Mouse (Mus musculus) forebrain, embryonic 15.5 days (tissue): ENCODE data around the gene Apex1. TPM values are rescaled to one million over a fixed set of nuclear protein-coding genes. Genes with fewer than 3 reads are reported as not detected.
"Not testable (repeated sequence)": the region's sequence is repeated elsewhere in the genome, so short reads cannot be mapped to it uniquely, and the experiment has no call there.

Source experiments
- ATAC-seq: fragments of 200-750 bp; cut with Nextera tagmentation; replicated peaks from 2 replicates; pipeline ENCODE4 v1.8.0; 2017; ENCODE audit warnings: mild to moderate bottlenecking, moderate TSS enrichment, moderate library complexity
- H3K27ac ChIP-seq: fragments of 300-500 bp; sonication (generic); replicated peaks from 2 replicates; pipeline ENCODE4 v1.5.1; 2015; ENCODE audit warnings: mild to moderate bottlenecking, inconsistent platforms
- H3K27me3 ChIP-seq: fragments of 300-500 bp; sonication (generic); 2 replicates; pipeline ENCODE4 v1.6.1; 2015; ENCODE audit warnings: inconsistent platforms
- H3K36me3 ChIP-seq: fragments of 300-500 bp; sonication (generic); 2 replicates; pipeline ENCODE4 v1.6.1; 2015; ENCODE audit warnings: mild to moderate bottlenecking, inconsistent platforms
- H3K4me1 ChIP-seq: fragments of 300-500 bp; sonication (generic); 2 replicates; pipeline ENCODE4 v1.6.1; 2015; ENCODE audit warnings: inconsistent platforms
- H3K4me2 ChIP-seq: fragments of 300-500 bp; sonication (generic); replicated peaks from 2 replicates; pipeline ENCODE4 v1.6.1; 2015; ENCODE audit warnings: mild to moderate bottlenecking, inconsistent platforms
- H3K4me3 ChIP-seq: fragments of 300-500 bp; sonication (generic); 2 replicates; pipeline ENCODE4 v1.5.1; 2015; ENCODE audit warnings: mild to moderate bottlenecking, inconsistent platforms
- H3K9ac ChIP-seq: fragments of 300-500 bp; sonication (generic); replicated peaks from 2 replicates; pipeline ENCODE4 v1.6.1; 2015; ENCODE audit warnings: mild to moderate bottlenecking, inconsistent platforms
- H3K9me3 ChIP-seq: fragments of 300-500 bp; sonication (generic); 2 replicates; pipeline ENCODE4 v1.6.1; 2016; ENCODE audit warnings: inconsistent platforms
- WGBS: fragments of 180-500 bp; shearing (Covaris S2); methylation state at CpG from one replicate; pipeline ENCODE4 v1.1.7; 2015; ENCODE audit warnings: mixed read lengths; 5-methylcytosine and 5-hydroxymethylcytosine counted together
- polyA plus RNA-seq: library from polyadenylated mRNA; unstranded; fragments of >200 nt; fragmentation: Nextera tagmentation; extraction: Ambion mirVana; gene quantifications from 2 replicates; pipeline ENCODE4 v1.2.1, GENCODE M21; 2015

The Apex1 gene
- polyA plus RNA-seq, 1 experiment from 2014 or later, result 286 TPM

DNA sequence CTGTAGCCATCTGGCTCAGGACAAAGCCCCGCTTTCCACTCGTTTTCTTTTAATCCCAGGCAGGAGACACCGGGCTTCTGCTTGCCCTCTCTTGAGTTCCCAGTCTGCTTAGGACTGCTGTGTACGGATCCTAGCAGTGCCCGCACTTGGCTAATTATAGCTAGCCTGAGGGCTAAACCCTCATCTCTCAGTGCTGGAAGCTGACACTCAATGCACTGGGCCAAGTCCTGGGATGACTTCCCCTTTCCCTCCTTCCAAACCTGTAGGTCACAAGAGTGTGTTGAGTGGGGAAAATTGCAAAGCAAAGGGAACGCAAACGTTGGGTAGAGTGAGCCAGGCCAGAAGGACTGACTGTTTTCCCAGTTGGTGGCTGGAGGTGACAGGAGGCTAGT is 27.4 kb upstream of the Apex1 start, which contains the start of gene Klhl33:
TSS of gene Klhl33 (minus strand) at position 134 of the 392 bp plus-strand sequence.
- Histone ChIP-seq H3K4me3 (peak within 1 kb of the TSS; percentile 52), H3K9ac (peak within 1 kb of the TSS; percentile 61), H3K36me3 (no peaks in the 10 kb centered on the region), H3K4me2 (peak within 1 kb of the TSS; percentile 95), H3K27me3 (0 out of 2 replicates have a peak, but pooled peaks cover 8% of the 10 kb centered on the region), H3K27ac (no peak within 1 kb of the TSS), H3K4me1 (peaks cover 13% of the 10 kb centered on the region), H3K9me3 (no peaks in the 10 kb centered on the region)
- 0 out of 2 replicates have a peak, but pooled peaks have one; percentile 26 for ATAC-seq
- 37% methylated on average over 7 of the region's 7 CpGs for WGBS

GRCm38 (mm10) chr14:50897992-50898391 is 26.8 kb upstream of the Apex1 start:
- not testable (repeated sequence) for H3K4me2 ChIP-seq, H3K4me3 ChIP-seq

DNA sequence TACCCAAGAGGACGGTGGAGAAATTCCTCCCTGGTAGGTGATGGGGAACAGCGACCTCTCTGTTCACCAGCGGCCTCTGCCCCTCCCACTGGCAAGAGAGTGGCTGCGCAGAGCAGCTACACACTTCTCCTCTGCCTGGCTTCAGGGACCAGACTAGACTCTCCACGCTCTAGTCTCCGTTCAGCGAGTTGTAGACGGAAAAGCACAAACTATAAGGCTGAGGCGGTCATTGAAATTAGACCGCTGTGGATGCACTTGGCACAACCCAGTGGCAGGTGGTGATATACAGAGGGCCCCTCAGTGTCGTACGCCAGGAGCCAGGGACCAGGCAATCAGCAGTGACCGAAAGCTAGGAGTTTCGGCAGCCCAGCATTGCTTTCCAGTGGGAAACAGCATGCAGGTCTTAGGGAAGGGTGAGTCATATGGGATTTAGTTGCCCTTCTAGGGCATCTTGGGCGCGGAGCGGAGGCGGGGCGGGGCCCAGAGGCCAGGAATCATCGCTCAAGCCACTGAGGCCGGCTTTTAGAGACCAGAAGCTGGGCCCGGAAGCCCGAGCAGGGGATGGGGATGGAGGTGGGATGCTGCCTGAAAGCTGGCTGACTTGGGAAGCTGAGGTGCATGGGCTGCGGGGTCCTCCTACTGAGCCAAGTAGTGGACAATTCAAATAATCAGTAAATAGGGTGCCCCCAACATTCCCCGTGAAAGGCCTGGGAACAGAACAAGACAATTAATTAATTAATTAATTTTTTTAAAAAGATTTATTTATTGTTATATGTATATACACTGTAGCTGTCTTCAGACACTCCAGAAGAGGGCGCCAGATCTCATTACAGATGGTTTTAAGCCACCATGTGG is 20.6 kb upstream of the Apex1 start:
- WGBS, result 4% methylated on average over 26 of the region's 26 CpGs
- no peaks in the 10 kb centered on the region for H3K36me3 ChIP-seq
- peak overlapping the region; percentile 42 for H3K9ac ChIP-seq
- H3K4me1 ChIP-seq, result peaks cover 7% of the 10 kb centered on the region
- H3K27ac ChIP-seq, result no peak overlapping the region; the same call in 1 of the 2 replicates
- no peaks in the 10 kb centered on the region for H3K9me3 ChIP-seq
- ATAC-seq, result peak; percentile 85
- peak overlapping the region; percentile 56 for H3K4me2 ChIP-seq
- peak overlapping the region; percentile 39 for H3K4me3 ChIP-seq
- H3K27me3 ChIP-seq, result no peaks in the 10 kb centered on the region

More at GRCm38 (mm10) chr14:50897992-50898391, 26.8 kb upstream of the Apex1 start:
- H3K9me3 ChIP-seq, ATAC-seq, H3K27me3 ChIP-seq, H3K9ac ChIP-seq, H3K36me3 ChIP-seq, H3K27ac ChIP-seq: not testable (repeated sequence)
- H3K4me1 ChIP-seq, result peaks cover 13% of the 10 kb centered on the region
- WGBS, result 93% methylated on average over 2 of the region's 2 CpGs

DNA sequence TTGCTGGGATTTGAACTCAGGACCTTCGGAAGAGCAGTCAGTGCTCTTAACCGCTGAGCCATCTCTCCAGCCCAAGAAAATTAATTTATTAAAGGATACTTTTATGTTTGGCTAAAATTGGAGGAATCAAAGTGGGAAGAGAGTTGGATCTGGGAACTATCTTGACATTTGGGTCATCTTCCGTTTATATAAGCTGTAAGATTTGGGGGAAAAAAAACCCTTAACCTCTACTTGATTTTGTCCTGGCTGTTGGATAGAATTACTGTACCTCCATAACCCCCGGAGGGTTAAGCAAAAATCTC is 20.0 kb upstream of the Apex1 start:
- Histone ChIP-seq H3K36me3 (no peaks in the 10 kb centered on the region), H3K4me2 (no peak overlapping the region), H3K4me1 (peaks cover 7% of the 10 kb centered on the region), H3K4me3 (no peak overlapping the region), H3K27me3 (no peaks in the 10 kb centered on the region), H3K9ac (no peak overlapping the region), H3K27ac (no peak overlapping the region), H3K9me3 (no peaks in the 10 kb centered on the region)
- ATAC-seq, result no peak
- WGBS, result 86% methylated on average over 4 of the region's 4 CpGs

GRCm38 (mm10) chr14:50905327-50905726 is 19.4 kb upstream of the Apex1 start:
- not testable (repeated sequence) for H3K4me1 ChIP-seq, H3K36me3 ChIP-seq, H3K27me3 ChIP-seq, H3K4me3 ChIP-seq, H3K4me2 ChIP-seq, H3K9me3 ChIP-seq, H3K9ac ChIP-seq, H3K27ac ChIP-seq, ATAC-seq

GRCm38 (mm10) chr14:50908126-50908525 is 16.6 kb upstream of the Apex1 start:
- Histone ChIP-seq H3K4me3 (no peak overlapping the region), H3K27me3 (no peaks in the 10 kb centered on the region), H3K9me3 (no peaks in the 10 kb centered on the region), H3K4me2 (no peak overlapping the region), H3K4me1 (peaks cover 7% of the 10 kb centered on the region), H3K36me3 (peaks cover 14% of the 10 kb centered on the region), H3K9ac (no peak overlapping the region), H3K27ac (no peak overlapping the region)
- WGBS, result 78% methylated on average over 4 of the region's 4 CpGs
- no peak for ATAC-seq

DNA sequence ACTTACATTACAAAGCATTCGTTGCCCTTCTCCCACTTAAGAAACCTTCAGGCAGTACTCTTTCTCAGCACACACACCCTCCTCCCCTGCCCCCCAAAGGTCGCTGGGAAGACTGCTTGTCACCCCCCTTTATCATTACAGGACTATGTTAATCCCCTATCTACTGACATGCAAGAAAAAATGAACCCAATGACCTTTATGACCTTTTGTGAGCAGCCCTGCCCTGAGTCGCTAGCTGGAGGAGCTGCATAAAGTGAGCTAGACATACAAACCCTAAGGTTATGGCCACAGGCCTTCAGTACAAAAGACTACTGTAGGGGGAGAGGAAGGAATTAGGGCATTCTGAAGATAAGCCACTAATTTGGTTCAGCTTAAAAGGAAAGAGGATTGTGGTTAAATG is 13.4 kb upstream of the Apex1 start:
- Histone ChIP-seq H3K9ac (no peak overlapping the region), H3K9me3 (no peaks in the 10 kb centered on the region), H3K36me3 (peaks cover 42% of the 10 kb centered on the region), H3K4me3 (no peak overlapping the region), H3K27me3 (no peaks in the 10 kb centered on the region), H3K4me2 (no peak overlapping the region), H3K4me1 (no peaks in the 10 kb centered on the region), H3K27ac (no peak overlapping the region)
- no peak for ATAC-seq
- WGBS, result 56% methylated on average over 3 of the region's 3 CpGs

GRCm38 (mm10) chr14:50923437-50923836 is 1.3 kb upstream of the Apex1 start:
- H3K27ac ChIP-seq, ATAC-seq: not testable (repeated sequence)
- WGBS, result 80% methylated on average over 1 of the region's 1 CpGs

DNA sequence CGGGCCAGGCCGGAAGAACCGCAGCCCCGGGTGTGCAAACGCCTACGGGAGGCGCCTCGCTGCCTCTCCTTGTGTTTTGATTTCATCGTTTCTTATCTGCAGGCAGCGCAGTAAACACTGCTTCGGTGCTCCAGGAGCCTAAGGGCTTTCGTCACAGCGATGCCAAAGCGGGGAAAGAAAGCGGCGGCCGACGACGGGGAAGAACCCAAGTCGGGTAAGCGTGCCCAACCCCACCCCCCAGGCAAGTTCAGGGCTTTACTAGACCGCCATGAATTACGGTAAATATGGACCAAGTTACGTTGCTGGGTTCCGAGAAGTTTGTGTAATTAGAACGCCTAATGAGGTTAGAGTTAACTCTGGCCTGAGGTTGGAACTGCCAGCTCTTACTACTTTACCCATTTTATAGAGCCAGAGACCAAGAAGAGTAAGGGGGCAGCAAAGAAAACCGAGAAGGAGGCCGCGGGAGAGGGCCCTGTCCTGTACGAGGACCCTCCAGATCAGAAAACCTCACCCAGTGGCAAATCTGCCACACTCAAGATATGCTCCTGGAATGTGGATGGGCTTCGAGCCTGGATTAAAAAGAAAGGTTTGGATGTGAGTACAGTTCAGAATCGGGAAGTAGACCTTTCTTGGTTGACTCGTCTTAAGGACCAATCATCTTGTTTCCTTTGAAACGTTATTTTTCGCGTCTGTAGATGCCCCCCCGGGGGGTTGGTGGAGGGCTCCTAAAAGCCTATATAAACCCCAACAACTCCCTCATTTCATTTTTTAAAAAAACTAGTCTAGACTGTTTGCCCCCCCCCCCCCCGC is 548 bp downstream of the Apex1 start:
- H3K4me1 ChIP-seq, result peaks cover 42% of the 10 kb centered on the region
- peak overlapping the region; percentile 95 for H3K4me3 ChIP-seq
- peak overlapping the region; percentile 91 for H3K4me2 ChIP-seq
- no peaks in the 10 kb centered on the region for H3K27me3 ChIP-seq
- H3K9me3 ChIP-seq, result no peaks in the 10 kb centered on the region
- H3K9ac ChIP-seq, result peak overlapping the region; percentile 93
- peak; percentile 11 for ATAC-seq
- peaks cover 35% of the 10 kb centered on the region for H3K36me3 ChIP-seq
- under 1% methylated on average over 38 of the region's 38 CpGs for WGBS
- H3K27ac ChIP-seq, result peak overlapping the region; percentile 93

More at GRCm38 (mm10) chr14:50923437-50923836, 1.3 kb upstream of the Apex1 start:
- Histone ChIP-seq H3K36me3 (peaks cover 32% of the 10 kb centered on the region), H3K9ac (peak overlapping the region; percentile 93), H3K4me3 (peak overlapping the region; percentile 95), H3K4me2 (peak overlapping the region; percentile 91), H3K4me1 (peaks cover 30% of the 10 kb centered on the region)
- H3K27me3 ChIP-seq, H3K9me3 ChIP-seq: not testable (repeated sequence)

- H3K4me2 ChIP-seq, result no peak overlapping the region
- H3K9ac ChIP-seq, result no peak overlapping the region
- H3K27ac ChIP-seq, result no peak overlapping the region
- H3K4me1 ChIP-seq, result peaks cover 46% of the 10 kb centered on the region
- no peaks in the 10 kb centered on the region for H3K27me3 ChIP-seq
- peaks cover 35% of the 10 kb centered on the region for H3K36me3 ChIP-seq
- ATAC-seq, result no peak
- no peaks in the 10 kb centered on the region for H3K9me3 ChIP-seq
- no peak overlapping the region for H3K4me3 ChIP-seq
- 72% methylated on average over 3 of the region's 3 CpGs for WGBS
These were observed 2.6 kb downstream of the Apex1 start for GRCm38 (mm10) chr14:50927366-50927765.

DNA sequence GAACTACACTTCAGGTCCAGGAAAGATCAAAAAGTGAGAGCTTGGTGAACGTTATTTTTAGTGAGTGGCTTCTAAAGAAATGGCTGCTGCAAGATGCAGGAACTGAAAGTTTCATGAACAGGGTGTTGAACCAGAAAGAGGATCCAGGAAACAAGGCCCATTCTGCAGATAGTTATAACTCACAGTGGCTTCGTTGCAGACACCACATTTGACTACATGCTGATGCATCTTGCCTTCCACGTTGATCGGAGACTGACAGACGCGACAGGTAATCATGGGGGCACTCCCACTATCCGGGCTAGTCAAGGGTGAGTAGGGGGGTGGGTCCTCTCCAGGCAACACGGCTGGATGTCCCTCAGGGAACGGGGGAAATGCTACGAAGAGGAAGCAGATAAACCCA is 5.2 kb downstream of the Apex1 start:
- H3K27me3 ChIP-seq, result no peaks in the 10 kb centered on the region
- H3K27ac ChIP-seq, result peak overlapping the region; percentile 84
- H3K4me1 ChIP-seq, result peaks cover 38% of the 10 kb centered on the region
- H3K9me3 ChIP-seq, result no peaks in the 10 kb centered on the region
- peaks cover 35% of the 10 kb centered on the region for H3K36me3 ChIP-seq
- no peak for ATAC-seq
- WGBS, result 12% methylated on average over 10 of the region's 10 CpGs
- peak overlapping the region; percentile 78 for H3K4me3 ChIP-seq
- peak overlapping the region; percentile 91 for H3K9ac ChIP-seq
- peak overlapping the region; percentile 71 for H3K4me2 ChIP-seq

DNA sequence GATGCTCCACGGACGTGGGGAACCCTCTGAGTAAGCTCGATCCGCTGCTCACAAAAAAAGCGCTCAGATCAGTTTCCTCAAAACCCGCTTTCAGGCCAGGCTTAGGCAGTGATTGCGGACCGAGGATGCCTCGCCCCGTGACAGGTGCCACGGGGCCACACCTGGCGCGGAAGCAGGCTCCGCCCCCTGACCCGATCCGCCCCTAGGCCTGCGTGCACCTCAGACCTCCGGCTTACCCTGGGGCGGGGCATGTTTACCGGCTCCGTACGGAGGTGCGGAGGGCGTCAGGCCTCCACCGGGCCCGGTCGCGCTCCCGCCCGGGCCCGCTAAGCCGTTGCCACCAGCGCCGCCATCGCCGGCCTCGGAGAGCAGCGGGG is 5.6 kb downstream of the Apex1 start:
- no peaks in the 10 kb centered on the region for H3K27me3 ChIP-seq
- H3K9ac ChIP-seq, result peak overlapping the region; percentile 91
- H3K4me1 ChIP-seq, result peaks cover 38% of the 10 kb centered on the region
- ATAC-seq, result peak; percentile 53
- no peaks in the 10 kb centered on the region for H3K9me3 ChIP-seq
- H3K36me3 ChIP-seq, result peaks cover 35% of the 10 kb centered on the region
- peak overlapping the region; percentile 71 for H3K4me2 ChIP-seq
- under 1% methylated on average over 36 of the region's 38 CpGs for WGBS
- peak overlapping the region; percentile 78 for H3K4me3 ChIP-seq
- peak overlapping the region; percentile 84 for H3K27ac ChIP-seq
